Mouse (Mus musculus) skeletal muscle tissue, adult 2 months (tissue): Measurements from ENCODE around the gene Rftn1.

Source experiments
- DNase-seq: peaks from one replicate; pipeline ENCODE4 v3.0.0-alpha.2; 2012; ENCODE audit warnings: low read depth, low spot score

Rftn1 gene

GRCm38 (mm10) chr17:49989583-49989982 lies 200.9 kb downstream of the Rftn1 start:
- DNase-seq, result no peak

DNA sequence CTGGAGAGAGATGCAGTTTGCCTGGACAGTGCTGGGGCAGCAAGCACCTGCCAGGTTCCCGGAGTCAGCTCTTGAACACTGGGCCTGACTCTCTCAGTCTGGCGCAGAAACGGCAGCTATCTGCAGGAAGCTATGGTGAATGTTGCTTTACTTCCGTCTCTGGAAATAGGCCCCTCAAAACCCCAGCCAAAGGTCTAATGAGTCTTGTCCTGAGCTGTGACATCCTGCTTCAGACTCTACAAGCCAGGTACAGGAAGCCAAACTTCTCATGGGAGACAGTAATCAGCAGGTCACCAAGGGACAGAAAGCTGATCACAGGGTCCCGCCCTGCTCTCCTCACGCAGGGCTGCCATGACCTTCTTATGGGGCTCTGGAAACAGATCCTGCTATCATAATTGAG lies 203.4 kb downstream of the Rftn1 start:
- no peak for DNase-seq

DNA sequence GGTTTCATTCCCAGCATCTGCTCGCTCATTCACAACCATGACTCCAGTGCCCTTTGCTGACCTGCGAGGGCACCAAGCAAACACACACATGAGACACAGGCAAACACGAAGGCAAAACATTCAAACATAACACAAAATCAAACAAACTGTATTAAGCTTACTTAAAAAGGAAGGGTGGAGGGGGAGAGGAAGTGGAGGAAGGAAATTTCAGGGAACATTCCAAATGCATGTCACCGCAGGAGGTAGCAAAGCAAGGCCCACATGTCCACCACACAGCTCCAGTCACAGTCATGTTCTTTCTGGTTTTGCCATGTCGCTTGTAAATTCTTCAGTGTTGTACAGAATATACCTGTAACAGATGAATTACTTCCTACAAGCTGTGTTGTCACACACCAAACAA lies 207.0 kb downstream of the Rftn1 start:
- no peak for DNase-seq

DNA sequence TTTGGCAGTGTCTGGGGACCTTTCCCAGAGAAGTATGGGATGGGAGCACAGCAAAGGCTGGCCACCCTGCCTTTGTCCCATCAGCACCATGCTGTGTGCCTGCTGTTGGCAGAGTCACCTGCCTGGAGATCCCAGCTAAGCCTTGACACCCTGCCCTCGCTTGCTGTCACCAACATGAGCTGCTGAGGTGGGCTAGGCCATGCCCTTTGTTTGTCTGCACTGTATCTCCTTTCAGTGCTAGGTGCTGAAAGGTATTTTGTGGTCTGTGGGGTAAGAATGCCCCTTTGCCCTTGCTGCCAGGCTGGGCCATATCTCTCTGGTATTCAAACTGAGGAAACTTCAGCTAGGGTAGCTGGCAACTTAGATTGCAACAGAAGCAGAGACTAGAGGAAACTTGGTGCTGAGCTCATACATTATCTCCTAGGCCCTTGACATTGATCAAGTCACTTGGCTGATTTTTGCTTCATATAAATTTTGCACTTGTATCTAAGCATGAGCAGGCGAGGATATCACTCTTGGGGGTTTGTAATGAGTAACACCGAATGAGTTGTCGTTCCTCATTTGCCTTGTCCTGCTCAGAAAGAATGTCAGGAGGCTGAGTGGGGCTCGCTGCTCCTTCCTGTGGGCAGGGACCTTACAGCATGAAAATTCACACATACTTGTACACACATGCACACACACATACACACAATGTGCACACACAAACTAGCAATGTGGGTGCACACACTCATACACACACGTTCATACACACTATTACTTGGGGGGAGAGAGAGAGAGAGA lies 207.7 kb downstream of the Rftn1 start:
- no peak for DNase-seq

GRCm38 (mm10) chr17:49981591-49981990 lies 208.9 kb downstream of the Rftn1 start:
- no peak for DNase-seq

DNA sequence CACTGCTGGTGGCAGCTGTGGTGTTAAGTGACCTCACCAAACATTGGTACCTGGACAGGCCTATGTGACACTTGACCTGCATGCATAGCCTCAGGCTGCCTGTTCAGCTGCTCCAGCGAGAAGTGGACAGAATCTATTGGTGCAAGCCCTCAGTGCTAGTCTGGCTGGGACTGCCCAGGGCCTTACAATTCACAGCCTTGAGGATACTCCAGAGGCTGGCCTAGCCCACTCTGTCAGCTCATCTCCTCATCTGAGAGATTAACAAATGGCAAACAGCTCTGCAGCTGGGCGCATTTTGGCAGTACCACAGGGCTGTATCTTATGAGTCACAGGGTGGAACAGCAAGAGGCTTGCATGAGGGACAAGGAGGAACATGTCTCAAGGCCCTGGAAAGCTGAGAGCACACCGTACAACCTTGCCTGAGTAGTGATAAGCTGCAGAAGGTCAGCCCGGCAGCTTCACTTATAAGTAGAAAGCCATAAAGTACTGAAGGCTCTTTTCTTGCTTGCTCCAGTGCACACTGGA lies 210.7 kb downstream of the Rftn1 start:
- DNase-seq, result no peak

DNA sequence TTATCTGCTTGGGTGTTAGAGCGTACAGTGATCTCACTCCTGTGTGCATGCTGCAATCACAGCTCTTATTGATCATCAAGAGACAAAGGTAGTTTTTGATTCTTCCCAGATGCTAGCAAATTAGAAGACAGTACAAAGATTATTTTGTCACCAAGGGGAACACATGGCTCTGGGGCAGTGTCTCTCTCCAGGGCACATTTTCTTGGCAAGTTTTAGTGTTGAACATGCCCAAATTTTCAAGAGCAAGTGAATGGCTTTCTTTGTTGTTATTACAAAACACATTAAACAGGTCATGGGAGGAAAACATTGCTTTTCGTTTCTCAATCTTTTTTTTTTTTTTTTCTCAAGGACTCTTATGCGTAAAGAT lies 213.1 kb downstream of the Rftn1 start:
- DNase-seq, result no peak

GRCm38 (mm10) chr17:49976678-49977423 lies 213.6 kb downstream of the Rftn1 start:
- no peak for DNase-seq

- no peak for DNase-seq
Observed at GRCm38 (mm10) chr17:49975481-49975880, 215.0 kb downstream of the Rftn1 start.

- DNase-seq, result no peak
Observed at GRCm38 (mm10) chr17:49974996-49975395, 215.5 kb downstream of the Rftn1 start.

DNA sequence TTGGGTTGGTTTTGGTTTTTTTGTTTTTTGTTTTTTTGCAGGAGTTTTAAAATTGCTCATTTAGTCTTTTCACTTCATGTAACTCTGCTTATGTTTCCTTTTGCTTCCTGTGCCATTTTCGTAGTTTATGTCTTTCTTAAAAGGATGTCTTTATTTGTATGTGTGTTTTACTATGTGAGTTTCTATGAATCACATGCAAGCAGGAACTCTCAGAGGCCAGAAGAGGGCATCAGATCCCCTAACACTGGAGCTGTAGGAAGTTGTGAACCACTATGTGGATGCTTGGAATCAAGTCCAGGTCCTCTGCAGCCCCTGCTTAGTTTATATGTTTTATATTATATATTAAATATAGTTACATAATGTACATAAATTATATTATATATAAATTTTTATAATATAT lies 218.3 kb downstream of the Rftn1 start:
- DNase-seq, result no peak

DNA sequence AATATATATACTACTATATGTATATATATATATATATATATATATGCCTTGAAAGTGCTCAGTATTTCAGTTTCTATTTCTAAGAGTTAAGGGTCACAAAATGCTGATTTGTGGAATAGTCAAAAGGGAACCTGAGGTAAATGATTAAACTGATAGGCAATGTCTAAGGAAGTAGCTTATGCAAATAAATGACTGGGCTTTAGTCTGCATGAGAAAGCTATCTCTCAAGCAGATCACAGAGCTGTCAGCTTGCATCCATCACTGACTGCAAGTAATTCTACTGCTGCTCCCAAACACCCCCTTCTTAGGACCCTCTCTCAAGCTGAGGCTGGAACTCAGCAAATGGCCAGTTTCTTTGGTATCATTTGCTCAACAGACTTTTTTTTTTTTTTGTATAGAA lies 219.4 kb downstream of the Rftn1 start:
- DNase-seq, result no peak

GRCm38 (mm10) chr17:49968467-49969207 lies 221.8 kb downstream of the Rftn1 start:
- peak; percentile 52 for DNase-seq

GRCm38 (mm10) chr17:49965846-49966762 lies 224.4 kb downstream of the Rftn1 start:
- no peak for DNase-seq

GRCm38 (mm10) chr17:49965035-49965434 lies 225.4 kb downstream of the Rftn1 start:
- DNase-seq, result no peak

DNA sequence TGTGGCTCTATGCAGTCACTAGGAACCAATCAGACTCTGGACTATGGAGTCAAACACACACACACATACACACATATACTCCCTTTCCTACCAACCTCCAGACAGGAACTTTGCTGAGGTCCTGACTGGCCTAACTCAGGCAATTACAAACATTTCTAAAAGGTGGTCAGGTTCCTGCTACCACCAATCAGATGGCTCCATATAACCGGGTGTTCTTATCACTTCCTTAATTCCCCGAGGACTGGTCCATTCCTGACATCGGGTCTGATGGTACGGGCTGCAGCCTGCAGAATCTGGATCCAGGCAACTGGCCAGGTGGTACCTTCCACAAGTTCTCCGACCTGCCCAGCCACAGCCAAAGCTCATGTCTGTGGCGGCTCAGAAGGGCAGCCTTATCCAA lies 226.0 kb downstream of the Rftn1 start:
- DNase-seq, result no peak

DNA sequence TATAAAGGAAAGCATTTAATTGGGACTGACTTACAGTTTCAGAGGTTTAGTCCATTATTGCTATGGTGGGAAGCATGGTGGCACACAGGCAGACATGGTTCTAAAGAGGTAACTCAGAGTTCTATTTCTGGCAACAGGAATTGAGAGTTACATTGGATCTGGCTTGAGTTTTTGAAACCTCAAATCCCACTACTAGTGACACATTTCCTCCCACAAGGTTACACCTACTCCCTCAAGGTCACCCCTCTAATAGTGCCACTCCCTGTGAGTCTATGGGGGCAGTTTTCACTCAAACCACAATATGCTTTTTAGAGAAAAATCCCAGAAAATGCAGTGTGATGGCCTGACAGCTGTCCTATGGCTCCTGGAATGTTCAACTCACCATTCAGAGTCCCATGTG lies 231.5 kb downstream of the Rftn1 start:
- DNase-seq, result no peak

- peak; percentile 32 for DNase-seq
Observed at GRCm38 (mm10) chr17:49951856-49952607, 238.4 kb downstream of the Rftn1 start.

DNA sequence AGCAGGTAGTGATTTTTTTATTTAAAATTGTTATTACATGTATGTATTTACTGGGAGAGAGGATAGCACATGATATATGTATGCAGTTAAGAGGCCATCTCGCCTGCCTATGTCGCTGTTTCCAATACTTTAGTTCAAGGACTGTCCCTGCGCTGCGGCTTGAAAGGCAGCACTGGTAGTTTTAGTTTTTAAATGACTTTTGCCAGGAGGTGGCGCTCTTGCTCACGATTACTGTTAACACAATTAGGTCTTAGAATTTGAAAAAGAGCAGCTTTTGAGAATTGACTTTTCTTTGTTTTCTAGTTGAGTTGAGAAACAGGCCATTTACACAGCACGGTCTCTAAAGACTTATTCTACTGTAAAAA lies 239.0 kb downstream of the Rftn1 start:
- DNase-seq, result peak; percentile 38

GRCm38 (mm10) chr17:49942674-49943073 lies 247.8 kb downstream of the Rftn1 start:
- DNase-seq, result no peak
